ENCODE assay signal across 8 mouse cellular contexts in the genomic region with DNA sequence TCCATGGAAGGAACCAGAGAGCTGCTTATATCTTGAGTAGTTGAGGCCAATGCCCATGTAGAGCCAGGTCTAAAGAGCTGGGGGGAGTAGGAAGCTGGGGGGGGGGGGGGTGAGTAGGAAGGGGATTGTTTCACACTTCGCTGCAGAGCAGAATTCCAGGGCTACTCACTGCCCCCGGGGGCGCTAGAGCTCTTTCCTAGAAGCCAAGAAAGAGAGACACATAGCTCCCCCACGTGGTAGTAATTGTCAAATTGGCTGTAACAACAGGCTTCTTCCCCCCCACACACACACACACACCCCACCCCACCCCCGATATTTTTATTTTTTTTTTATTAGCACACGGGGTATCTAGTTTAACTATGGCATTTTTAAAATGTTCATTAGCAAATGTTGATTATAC. TPM values are rescaled to one million over a fixed set of nuclear protein-coding genes. Genes with fewer than 3 reads are reported as not detected.
A peak's percentile ranks its signal among the peaks of the same experiment; 100 is the strongest.
DNase-seq lines count a peak whose midpoint lies in the region; ATAC-seq and TF ChIP-seq lines count a peak whose summit lies in the region.

No protein-coding gene starts in this region.

- DNase-seq in ES-CJ7 (ENCODE audit: low read depth, low spot score), result peak; percentile 94
- DNase-seq in embryonic facial prominence, embryonic 14.5 days (ENCODE audit: low spot score), result peak; percentile 94
- DNase-seq in layer of hippocampus, adult 18-20 months (ENCODE audit: low spot score in 2 of 2), result peak; percentile 55 to 93
- DNase-seq in lung, embryonic 14.5 days, result peak; percentile 92
- peak; percentile 72 for DNase-seq in ovary, postnatal 36 days (ENCODE audit: low spot score)
- DNase-seq in thymus, postnatal 4 days, result peak; percentile 89

- H3K9me3 ChIP-seq in embryonic facial prominence, embryonic 14.5 days (ENCODE audit: control insufficient read depth, low read length), result no peaks in the 10 kb centered on the region
- H3K9me3 ChIP-seq in heart, embryonic 16.5 days (replicated peaks; ENCODE audit: control insufficient read depth, low read length), result no peaks in the 10 kb centered on the region
- no peaks in the 10 kb centered on the region for H3K9me3 ChIP-seq in lung, embryonic 14.5 days (ENCODE audit: low read depth, low read length)

- WGBS in embryonic facial prominence, embryonic 14.5 days, result 9% methylated on average over 5 of the region's 6 CpGs
- 10% methylated on average over 6 of the region's 6 CpGs for WGBS in heart, embryonic 16.5 days
- WGBS in lung, embryonic 14.5 days, result 18% methylated on average over 6 of the region's 6 CpGs

- TF ChIP-seq POLR2A in bone marrow macrophage, adult 2 months (IDR thresholded peaks at IDR 0.05; ENCODE audit: borderline replicate concordance, low read depth, low read length), result no peak

- H3K27ac ChIP-seq in bone marrow macrophage, adult 2 months (ENCODE audit: insufficient read depth, low read depth, low read length), result no peak overlapping the region
- H3K27ac ChIP-seq in embryonic facial prominence, embryonic 14.5 days (replicated peaks; ENCODE audit: low read depth, low read length), result peak overlapping the region; percentile 72
- peak overlapping the region; percentile 88 for H3K27ac ChIP-seq in heart, embryonic 16.5 days (ENCODE audit: low read length)
- H3K27ac ChIP-seq in lung, embryonic 14.5 days (ENCODE audit: low read depth), result peak overlapping the region; percentile 82

- ATAC-seq in embryonic facial prominence, embryonic 14.5 days (ENCODE audit: low read depth), result no peak; the same call in 1 of the 2 replicates
- peak; percentile 57 for ATAC-seq in heart, embryonic 16.5 days (replicated peaks; ENCODE audit: extremely low read depth, insufficient read depth, low FRiP score)
- ATAC-seq in lung, embryonic 14.5 days (ENCODE audit: insufficient read depth), result no peak

- TF ChIP-seq CTCF in bone marrow macrophage, adult 2 months (IDR thresholded peaks at IDR 0.05; ENCODE audit: low read depth, low read length), result peak; percentile 88
- peak; percentile 64 for TF ChIP-seq CTCF in lung, embryonic 14.5 days (IDR thresholded peaks at IDR 0.05; ENCODE audit: low read depth)

- H3K27me3 ChIP-seq in embryonic facial prominence, embryonic 14.5 days (replicated peaks; ENCODE audit: control insufficient read depth, insufficient read depth, low read length), result no peaks in the 10 kb centered on the region
- no peaks in the 10 kb centered on the region for H3K27me3 ChIP-seq in heart, embryonic 16.5 days (ENCODE audit: control insufficient read depth, insufficient read depth, low read length)
- no peaks in the 10 kb centered on the region for H3K27me3 ChIP-seq in lung, embryonic 14.5 days (ENCODE audit: insufficient read depth, low read length)

- H3K9ac ChIP-seq in embryonic facial prominence, embryonic 14.5 days (ENCODE audit: low read depth, low read length), result peak overlapping the region; percentile 61
- H3K9ac ChIP-seq in heart, embryonic 16.5 days (ENCODE audit: low read length), result peak overlapping the region; percentile 69
- no peak overlapping the region for H3K9ac ChIP-seq in lung, embryonic 14.5 days

- peak overlapping the region; percentile 66 for H3K4me3 ChIP-seq in bone marrow macrophage, adult 2 months (ENCODE audit: insufficient read depth, low read length)
- peak overlapping the region; percentile 44 for H3K4me3 ChIP-seq in embryonic facial prominence, embryonic 14.5 days (ENCODE audit: low read depth, low read length)
- H3K4me3 ChIP-seq in heart, embryonic 16.5 days (ENCODE audit: low read length), result peak overlapping the region; percentile 69
- peak overlapping the region; percentile 48 for H3K4me3 ChIP-seq in lung, embryonic 14.5 days (ENCODE audit: low read depth, low read length)

- no peaks in the 10 kb centered on the region for H3K36me3 ChIP-seq in embryonic facial prominence, embryonic 14.5 days (ENCODE audit: control insufficient read depth, insufficient read depth, low read length)
- no peaks in the 10 kb centered on the region for H3K36me3 ChIP-seq in heart, embryonic 16.5 days (ENCODE audit: control insufficient read depth, insufficient read depth)
- no peaks in the 10 kb centered on the region for H3K36me3 ChIP-seq in lung, embryonic 14.5 days (ENCODE audit: insufficient read depth)

- peak overlapping the region; percentile 65 for H3K4me2 ChIP-seq in embryonic facial prominence, embryonic 14.5 days (ENCODE audit: low read depth, low read length)
- peak overlapping the region; percentile 85 for H3K4me2 ChIP-seq in heart, embryonic 16.5 days (ENCODE audit: low read depth, low read length)
- H3K4me2 ChIP-seq in lung, embryonic 14.5 days, result peak overlapping the region; percentile 64

- H3K4me1 ChIP-seq in bone marrow macrophage, adult 2 months (ENCODE audit: control insufficient read depth, insufficient read depth, low read length), result no peaks in the 10 kb centered on the region
- H3K4me1 ChIP-seq in embryonic facial prominence, embryonic 14.5 days (ENCODE audit: control insufficient read depth, insufficient read depth, low read length), result no peaks in the 10 kb centered on the region
- H3K4me1 ChIP-seq in heart, embryonic 16.5 days (ENCODE audit: control insufficient read depth, insufficient read depth, low read length), result no peaks in the 10 kb centered on the region
- H3K4me1 ChIP-seq in lung, embryonic 14.5 days (ENCODE audit: insufficient read depth), result no peaks in the 10 kb centered on the region

RNA-seq across cellular contexts. Expression of gene Setmar, which starts 0.7 kb away (rescaled TPM):
- polyA plus RNA-seq in bone marrow macrophage, adult 2 months (2012; ENCODE audit: insufficient read depth, insufficient read length, missing spikeins), result 4.4 and 5.2 TPM in 2 replicates
- polyA plus RNA-seq in embryonic facial prominence, embryonic 14.5 days (2014; fragmentation: Nextera tagmentation; extraction: Ambion mirVana), result 6.8 and 7.5 TPM in 2 replicates
- 5.5 and 5.6 TPM in 2 replicates for polyA plus RNA-seq in heart, embryonic 16.5 days (2015; fragmentation: Nextera tagmentation; extraction: Ambion mirVana)
- 1 to 10 TPM; 8.6 to 8.7 TPM for total RNA-seq in layer of hippocampus, adult 18-20 months (2021)
- 6.0 and 6.9 TPM in 2 replicates for polyA plus RNA-seq in lung, embryonic 14.5 days (2014; fragmentation: Nextera tagmentation; extraction: Ambion mirVana)
